Mouse (Mus musculus) B cell, adult 2 months (primary cell): Measurements from ENCODE around the gene Card11.

Experiments
- DNase-seq, 2 experiments: peaks; one replicate each; pipeline ENCODE4 v3.0.0; 2022

Gene Card11

GRCm38 (mm10) chr5:140900866-140901265, 99.5 kb downstream of the Card11 start:
- DNase-seq = no peak

GRCm38 (mm10) chr5:140891080-140891479, 109.3 kb downstream of the Card11 start:
- DNase-seq = no peak

- DNase-seq = no peak
Measured at GRCm38 (mm10) chr5:140890050-140890449, 110.3 kb downstream of the Card11 start.

- DNase-seq = peak; percentile 78 to 82
Measured at GRCm38 (mm10) chr5:140889539-140889938, 110.8 kb downstream of the Card11 start.

- DNase-seq = no peak
Measured at GRCm38 (mm10) chr5:140887871-140888270, 112.5 kb downstream of the Card11 start.

- no peak for DNase-seq
Measured at GRCm38 (mm10) chr5:140884966-140885365, 115.4 kb downstream of the Card11 start.

GRCm38 (mm10) chr5:140882391-140882790, 118.0 kb downstream of the Card11 start:
- no peak for DNase-seq

GRCm38 (mm10) chr5:140880151-140880550, 120.2 kb downstream of the Card11 start:
- DNase-seq = no peak

- peak; percentile 58 to 63 for DNase-seq
Measured at GRCm38 (mm10) chr5:140878644-140879043, 121.7 kb downstream of the Card11 start.

- DNase-seq = no peak
Measured at GRCm38 (mm10) chr5:140873736-140874307, 126.6 kb downstream of the Card11 start.

GRCm38 (mm10) chr5:140873039-140873551, 127.3 kb downstream of the Card11 start:
- no peak for DNase-seq

- DNase-seq = no peak
Measured at GRCm38 (mm10) chr5:140872532-140873038, 127.8 kb downstream of the Card11 start.

- no peak for DNase-seq
Measured at GRCm38 (mm10) chr5:140871241-140871640, 129.1 kb downstream of the Card11 start.

GRCm38 (mm10) chr5:140869034-140869433, 131.3 kb downstream of the Card11 start:
- DNase-seq = peak; percentile 75 to 76

GRCm38 (mm10) chr5:140859730-140860129, 140.7 kb downstream of the Card11 start:
- DNase-seq = no peak

GRCm38 (mm10) chr5:140858335-140858734, 142.0 kb downstream of the Card11 start:
- DNase-seq = no peak

- peak; percentile 28 to 46 for DNase-seq
Measured at GRCm38 (mm10) chr5:140857432-140858154, 142.8 kb downstream of the Card11 start.

GRCm38 (mm10) chr5:140855909-140856530, 144.4 kb downstream of the Card11 start:
- no peak for DNase-seq

- no peak for DNase-seq
Measured at GRCm38 (mm10) chr5:140854700-140855099, 145.7 kb downstream of the Card11 start.

GRCm38 (mm10) chr5:140853723-140854122, 146.7 kb downstream of the Card11 start:
- no peak for DNase-seq

- no peak for DNase-seq
Measured at GRCm38 (mm10) chr5:140852435-140852996, 147.9 kb downstream of the Card11 start.

- DNase-seq = peak; percentile 67
Measured at GRCm38 (mm10) chr5:140847300-140847729, 153.1 kb downstream of the Card11 start.

- DNase-seq = no peak
Measured at GRCm38 (mm10) chr5:140841942-140842341, 158.4 kb downstream of the Card11 start.
